11 mouse cellular contexts compared by ENCODE assay signal in genomic region chr5:122208909-122209308, GRCm38 (mm10). TPM values are rescaled to one million over a fixed set of nuclear protein-coding genes. Genes with fewer than 3 reads are reported as not detected.
DNase-seq lines count a peak whose midpoint lies in the region; ATAC-seq and TF ChIP-seq lines count a peak whose summit lies in the region.
"Had no signal": no experiment of that assay in that cellular context is flagged by ENCODE, and none has a peak within 500 bp of the region (broad histone marks: within the 10 kb centered on the region; RNA-seq: fewer than 3 reads in every experiment).

No protein-coding gene starts in this region.

- no peak for TF ChIP-seq CTCF in liver, postnatal 0 days (IDR thresholded peaks at IDR 0.05; ENCODE audit: low read depth)

- 40% methylated on average over 6 of the region's 6 CpGs for WGBS in forebrain, embryonic 12.5 days
- 45% methylated on average over 6 of the region's 6 CpGs for WGBS in forebrain, embryonic 16.5 days
- WGBS in liver, postnatal 0 days (ENCODE audit: insufficient replicate concordance): 56% methylated on average over 6 of the region's 6 CpGs
- 36% methylated on average over 6 of the region's 6 CpGs for WGBS in embryonic facial prominence, embryonic 11.5 days
- WGBS in stomach, embryonic 16.5 days: 47% methylated on average over 6 of the region's 6 CpGs

- no peak overlapping the region for H3K9ac ChIP-seq in forebrain, embryonic 12.5 days
- H3K9ac ChIP-seq in forebrain, embryonic 16.5 days (replicated peaks; ENCODE audit: low read depth, low read length): no peak overlapping the region
- H3K9ac ChIP-seq in liver, postnatal 0 days (replicated peaks): no peak overlapping the region
- peak overlapping the region; percentile 73 for H3K9ac ChIP-seq in embryonic facial prominence, embryonic 11.5 days (replicated peaks; ENCODE audit: low read length)
- peak overlapping the region; percentile 19; the same call in 1 of the 2 replicates for H3K9ac ChIP-seq in stomach, embryonic 16.5 days (ENCODE audit: low read length)

- TF ChIP-seq EP300 in liver, postnatal 0 days (IDR thresholded peaks at IDR 0.05; ENCODE audit: low read depth): no peak

- H3K36me3 ChIP-seq in forebrain, embryonic 12.5 days (replicated peaks): no peaks in the 10 kb centered on the region
- H3K36me3 ChIP-seq in forebrain, embryonic 16.5 days (ENCODE audit: control insufficient read depth, insufficient read depth): no peaks in the 10 kb centered on the region
- no peaks in the 10 kb centered on the region for H3K36me3 ChIP-seq in liver, postnatal 0 days (replicated peaks; ENCODE audit: insufficient read depth, low read length)
- no peaks in the 10 kb centered on the region for H3K36me3 ChIP-seq in embryonic facial prominence, embryonic 11.5 days (replicated peaks; ENCODE audit: control insufficient read depth, insufficient read depth, low read depth, low read length)
- no peaks in the 10 kb centered on the region for H3K36me3 ChIP-seq in stomach, embryonic 16.5 days (ENCODE audit: control insufficient read depth, insufficient read depth, low read length)

- ATAC-seq in forebrain, embryonic 12.5 days (ENCODE audit: low FRiP score): no peak
- ATAC-seq in forebrain, embryonic 16.5 days: no peak
- no peak for ATAC-seq in liver, postnatal 0 days
- ATAC-seq in embryonic facial prominence, embryonic 11.5 days (replicated peaks; ENCODE audit: insufficient number of reproducible peaks, low FRiP score, low TSS enrichment, low read depth): no peak
- no peak for ATAC-seq in stomach, embryonic 16.5 days (ENCODE audit: insufficient read depth, low FRiP score)

- peak overlapping the region; percentile 55 for H3K4me2 ChIP-seq in forebrain, embryonic 12.5 days
- no peak overlapping the region for H3K4me2 ChIP-seq in forebrain, embryonic 16.5 days (ENCODE audit: low read length)
- no peak overlapping the region for H3K4me2 ChIP-seq in liver, postnatal 0 days (ENCODE audit: low read depth, low read length)
- no peak overlapping the region; the same call in 1 of the 2 replicates for H3K4me2 ChIP-seq in embryonic facial prominence, embryonic 11.5 days (ENCODE audit: low read depth, low read length)
- H3K4me2 ChIP-seq in stomach, embryonic 16.5 days (ENCODE audit: low read depth, low read length): no peak overlapping the region

- peaks cover 18% of the 10 kb centered on the region for H3K4me1 ChIP-seq in forebrain, embryonic 12.5 days
- H3K4me1 ChIP-seq in forebrain, embryonic 16.5 days (replicated peaks; ENCODE audit: control insufficient read depth, insufficient read depth, low read length): 0 out of 2 replicates have a peak, but pooled peaks cover 6% of the 10 kb centered on the region
- H3K4me1 ChIP-seq in liver, postnatal 0 days (ENCODE audit: insufficient read depth): peaks cover 12% of the 10 kb centered on the region; the same call in 1 of the 2 replicates
- H3K4me1 ChIP-seq in embryonic facial prominence, embryonic 11.5 days (ENCODE audit: control insufficient read depth, insufficient read depth, low read length): peaks cover 3% of the 10 kb centered on the region; the same call in 1 of the 2 replicates
- H3K4me1 ChIP-seq in stomach, embryonic 16.5 days (ENCODE audit: control insufficient read depth, insufficient read depth, low read length): peaks cover 4% of the 10 kb centered on the region; the same call in 1 of the 2 replicates

- no peak overlapping the region for H3K4me3 ChIP-seq in forebrain, embryonic 12.5 days (replicated peaks)
- no peak overlapping the region for H3K4me3 ChIP-seq in forebrain, embryonic 16.5 days (replicated peaks; ENCODE audit: low read length)
- H3K4me3 ChIP-seq in liver, postnatal 0 days (ENCODE audit: low read depth, low read length): no peak overlapping the region
- peak overlapping the region; percentile 36; the same call in 1 of the 2 replicates for H3K4me3 ChIP-seq in embryonic facial prominence, embryonic 11.5 days (ENCODE audit: low read depth, low read length)
- H3K4me3 ChIP-seq in stomach, embryonic 16.5 days (replicated peaks; ENCODE audit: low read length): no peak overlapping the region
- H3K4me3 ChIP-seq: left cerebral cortex, adult 2 months; myocyte had no signal

- H3K9me3 ChIP-seq in forebrain, embryonic 12.5 days: 0 out of 2 replicates have a peak, but pooled peaks cover 3% of the 10 kb centered on the region
- no peaks in the 10 kb centered on the region for H3K9me3 ChIP-seq in forebrain, embryonic 16.5 days (ENCODE audit: control insufficient read depth, low read length)
- no peaks in the 10 kb centered on the region for H3K9me3 ChIP-seq in liver, postnatal 0 days (ENCODE audit: low read length)
- H3K9me3 ChIP-seq in embryonic facial prominence, embryonic 11.5 days (replicated peaks; ENCODE audit: control insufficient read depth, low read length): no peaks in the 10 kb centered on the region
- H3K9me3 ChIP-seq in stomach, embryonic 16.5 days (replicated peaks; ENCODE audit: control insufficient read depth, low read length): no peaks in the 10 kb centered on the region

- DNase-seq in liver, postnatal 0 days: no peak
- DNase-seq in liver: no peak
- DNase-seq in embryonic facial prominence, embryonic 11.5 days (ENCODE audit: low spot score): peak; percentile 25
- no peak for DNase-seq in layer of hippocampus, postnatal 25 days (ENCODE audit: extremely low spot score in 1 of 2, low spot score in 1 of 2)
- DNase-seq in right cerebral cortex, postnatal 36 days (ENCODE audit: low spot score in 2 of 2): no peak
- DNase-seq: right cerebral cortex, postnatal 25 days had no signal

- no peaks in the 10 kb centered on the region for H3K27me3 ChIP-seq in forebrain, embryonic 12.5 days
- no peaks in the 10 kb centered on the region for H3K27me3 ChIP-seq in forebrain, embryonic 16.5 days (replicated peaks; ENCODE audit: control insufficient read depth, insufficient read depth, low read length)
- H3K27me3 ChIP-seq in liver, postnatal 0 days (ENCODE audit: insufficient read depth, low read length): no peaks in the 10 kb centered on the region
- no peaks in the 10 kb centered on the region for H3K27me3 ChIP-seq in embryonic facial prominence, embryonic 11.5 days (ENCODE audit: control insufficient read depth, insufficient read depth, low read length)
- no peaks in the 10 kb centered on the region for H3K27me3 ChIP-seq in stomach, embryonic 16.5 days (ENCODE audit: control insufficient read depth, insufficient read depth, low read length)

- H3K27ac ChIP-seq in forebrain, embryonic 12.5 days: peak overlapping the region; percentile 48; the same call in 1 of the 2 replicates
- H3K27ac ChIP-seq in forebrain, embryonic 16.5 days (ENCODE audit: low read length): no peak overlapping the region
- peak overlapping the region; percentile 64 for H3K27ac ChIP-seq in liver, postnatal 0 days (ENCODE audit: low read depth)
- peak overlapping the region; percentile 35; the same call in 1 of the 2 replicates for H3K27ac ChIP-seq in embryonic facial prominence, embryonic 11.5 days (replicated peaks; ENCODE audit: low read depth, low read length)
- H3K27ac ChIP-seq in stomach, embryonic 16.5 days (ENCODE audit: low read length): peak overlapping the region; percentile 39; the same call in 1 of the 2 replicates
- H3K27ac ChIP-seq: left cerebral cortex, adult 2 months had no signal

RNA-seq across cellular contexts. Expression of gene Hvcn1, which starts 2.3 kb away (rescaled TPM):
- 7.5 and 8.4 TPM in 2 replicates for polyA plus RNA-seq in forebrain, embryonic 12.5 days (2016; fragmentation: Nextera tagmentation; extraction: Ambion mirVana)
- polyA plus RNA-seq in forebrain, embryonic 16.5 days (2015; fragmentation: Nextera tagmentation; extraction: Ambion mirVana): 1.2 and 1.7 TPM in 2 replicates
- 7.0 and 7.3 TPM in 2 replicates for polyA plus RNA-seq in liver, postnatal 0 days (2015; fragmentation: Nextera tagmentation; extraction: Ambion mirVana)
- 10.6 and 10.8 TPM in 2 replicates for polyA plus RNA-seq in embryonic facial prominence, embryonic 11.5 days (2014; fragmentation: Nextera tagmentation; extraction: Ambion mirVana)
- polyA plus RNA-seq in stomach, embryonic 16.5 days (2015; fragmentation: Nextera tagmentation; extraction: Ambion mirVana): 5.6 and 7.0 TPM in 2 replicates
- 1 to 10 TPM; 3.2 to 3.6 TPM for total RNA-seq in layer of hippocampus, postnatal 25 days (2021)

RNA-seq across cellular contexts. Expression of gene Ppp1cc, which starts 50.8 kb away (rescaled TPM):
- polyA plus RNA-seq in forebrain, embryonic 12.5 days (2016; fragmentation: Nextera tagmentation; extraction: Ambion mirVana): 324 and 337 TPM in 2 replicates
- 252 and 264 TPM in 2 replicates for polyA plus RNA-seq in forebrain, embryonic 16.5 days (2015; fragmentation: Nextera tagmentation; extraction: Ambion mirVana)
- polyA plus RNA-seq in liver, postnatal 0 days (2015; fragmentation: Nextera tagmentation; extraction: Ambion mirVana): 97.7 and 97.9 TPM in 2 replicates
- polyA plus RNA-seq in embryonic facial prominence, embryonic 11.5 days (2014; fragmentation: Nextera tagmentation; extraction: Ambion mirVana): 307 and 311 TPM in 2 replicates
- 166 and 171 TPM in 2 replicates for polyA plus RNA-seq in stomach, embryonic 16.5 days (2015; fragmentation: Nextera tagmentation; extraction: Ambion mirVana)
- total RNA-seq in layer of hippocampus, postnatal 25 days (2021): 100 to 1,000 TPM; 208 to 211 TPM

RNA-seq across cellular contexts. Expression of gene Tctn1, which starts 55.4 kb away (rescaled TPM):
- polyA plus RNA-seq in forebrain, embryonic 12.5 days (2016; fragmentation: Nextera tagmentation; extraction: Ambion mirVana): 4.4 and 5.5 TPM in 2 replicates
- polyA plus RNA-seq in forebrain, embryonic 16.5 days (2015; fragmentation: Nextera tagmentation; extraction: Ambion mirVana): 3.6 and 4.8 TPM in 2 replicates
- 1.1 and 1.2 TPM in 2 replicates for polyA plus RNA-seq in liver, postnatal 0 days (2015; fragmentation: Nextera tagmentation; extraction: Ambion mirVana)
- polyA plus RNA-seq in embryonic facial prominence, embryonic 11.5 days (2014; fragmentation: Nextera tagmentation; extraction: Ambion mirVana): 3.3 and 3.5 TPM in 2 replicates
- 5.0 and 7.2 TPM in 2 replicates for polyA plus RNA-seq in stomach, embryonic 16.5 days (2015; fragmentation: Nextera tagmentation; extraction: Ambion mirVana)
- total RNA-seq in layer of hippocampus, postnatal 25 days (2021): 10 to 100 TPM; 11.8 to 12.3 TPM

Comparison
In these comparisons a context has a peak if more than half of its experiments do, and no peak if none do; other contexts are left out.
1. H3K9ac ChIP-seq: peak in embryonic facial prominence, embryonic 11.5 days (single experiment) and stomach, embryonic 16.5 days (single experiment); none in forebrain, embryonic 12.5 days (single experiment), forebrain, embryonic 16.5 days (single experiment) and liver, postnatal 0 days (single experiment).